Mouse (Mus musculus) C2C12 (cell line): ENCODE measurements around the gene Lrrc4c.

Experiments used
- CEBPB ChIP-seq: IDR thresholded peaks from one replicate; pipeline ENCODE4 v1.6.1; 2011; ENCODE audit warnings: low read depth, mild to moderate bottlenecking, control low read depth, moderate library complexity
- CTCF ChIP-seq: IDR thresholded peaks from one replicate; pipeline ENCODE4 v1.5.1; 2011; ENCODE audit not compliant: control insufficient read depth, insufficient read depth, insufficient read length
- MAX ChIP-seq: IDR thresholded peaks from one replicate; pipeline ENCODE4 v1.6.1; 2011; ENCODE audit warnings: mild to moderate bottlenecking, control low read depth
- MYOD1 ChIP-seq: IDR thresholded peaks from one replicate; pipeline ENCODE4 v1.6.1; 2011; ENCODE audit warnings: low read depth; ENCODE audit not compliant: control insufficient read depth, insufficient read length
- MYOG ChIP-seq: IDR thresholded peaks from one replicate; pipeline ENCODE4 v1.6.1; 2011; ENCODE audit not compliant: control insufficient read depth, insufficient read length; ENCODE audit errors: extremely low read depth
- USF1 ChIP-seq: IDR thresholded peaks from one replicate; pipeline ENCODE4 v1.6.1; 2011; ENCODE audit warnings: low read depth, mild to moderate bottlenecking, control low read depth, moderate library complexity

DNA sequence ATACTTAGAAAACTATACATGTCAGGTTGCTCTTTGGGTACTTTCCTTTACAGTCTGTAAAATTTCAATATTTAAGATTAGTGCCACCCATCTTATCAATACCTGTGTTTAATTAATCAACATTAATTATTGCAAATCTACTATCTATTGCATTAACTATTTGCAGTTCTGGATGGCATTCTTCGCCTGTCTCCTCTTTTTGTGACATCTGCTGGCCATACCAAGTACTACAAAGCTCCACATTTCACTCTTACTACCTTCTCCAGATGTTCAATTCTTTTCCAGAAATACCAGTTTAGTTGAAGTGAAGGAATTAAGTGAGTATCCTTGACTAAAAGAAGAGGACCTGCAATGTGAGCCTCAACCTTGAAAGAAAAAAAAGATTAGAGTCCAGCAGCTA is 1.4 kb upstream of the Lrrc4c start:
- TF ChIP-seq CTCF (no peak), MAX (no peak), MYOG (no peak), MYOD1 (no peak), USF1 (no peak), CEBPB (no peak)
